Mouse (Mus musculus): ENCODE measurements at regions not wholly inside any gene's neighbourhood (a gene's known extent, or its start where the extent isn't known, plus 50 kb on each side); places are given as distances from the start of the nearest gene placed in this dataset.
A peak's percentile ranks its signal among the peaks of the same experiment; 100 is the strongest.

- no peak for DNase-seq (ENCODE audit: extremely low read depth, low read depth)
Measured at GRCm38 (mm10) chr11:32136066-32136465, 64.0 kb downstream of the Il9r start.

GRCm38 (mm10) chr11:32133996-32134395, 66.1 kb downstream of the Il9r start:
- DNase-seq (ENCODE audit: extremely low read depth, low read depth): no peak

- DNase-seq (ENCODE audit: extremely low read depth, low read depth): peak; percentile 21
Measured at GRCm38 (mm10) chr11:32132008-32132615, 68.0 kb downstream of the Il9r start.

GRCm38 (mm10) chr11:32128551-32128950, 71.5 kb downstream of the Il9r start:
- DNase-seq (ENCODE audit: extremely low read depth, low read depth): no peak

GRCm38 (mm10) chr11:32128018-32128417, 72.1 kb downstream of the Il9r start:
- no peak for DNase-seq (ENCODE audit: extremely low read depth, low read depth)

- DNase-seq (ENCODE audit: extremely low read depth, low read depth): no peak
Measured at GRCm38 (mm10) chr11:32127401-32127817, 72.7 kb downstream of the Il9r start.

- no peak for DNase-seq (ENCODE audit: extremely low read depth, low read depth)
Measured at GRCm38 (mm10) chr11:32126786-32127185, 73.3 kb downstream of the Il9r start.

- DNase-seq (ENCODE audit: extremely low read depth, low read depth): no peak
Measured at GRCm38 (mm10) chr11:32126311-32126698, 73.8 kb downstream of the Il9r start.

- DNase-seq (ENCODE audit: extremely low read depth, low read depth): no peak
Measured at GRCm38 (mm10) chr11:32125586-32126310, 74.3 kb downstream of the Il9r start.

- DNase-seq (ENCODE audit: extremely low read depth, low read depth): no peak
Measured at GRCm38 (mm10) chr11:32120596-32120995, 79.5 kb downstream of the Il9r start.

- no peak for DNase-seq (ENCODE audit: extremely low read depth, low read depth)
Measured at GRCm38 (mm10) chr11:32118844-32119629, 81.0 kb downstream of the Il9r start.

GRCm38 (mm10) chr11:32117930-32118329, 82.1 kb downstream of the Il9r start:
- no peak for DNase-seq (ENCODE audit: extremely low read depth, low read depth)

GRCm38 (mm10) chr11:32113118-32113826, 86.8 kb downstream of the Il9r start:
- DNase-seq (ENCODE audit: extremely low read depth, low read depth): no peak

GRCm38 (mm10) chr11:32112521-32112920, 87.6 kb downstream of the Il9r start:
- DNase-seq (ENCODE audit: extremely low read depth, low read depth): no peak

GRCm38 (mm10) chr11:32111841-32112240, 88.2 kb downstream of the Il9r start:
- DNase-seq (ENCODE audit: extremely low read depth, low read depth): no peak

GRCm38 (mm10) chr11:32109911-32110310, 90.2 kb downstream of the Il9r start:
- DNase-seq (ENCODE audit: extremely low read depth, low read depth): no peak
